Mouse (Mus musculus) monocyte, adult 5-6 weeks (primary cell): ENCODE results near the gene Mrpl37. TPM values are rescaled to one million over a fixed set of nuclear protein-coding genes. Genes with fewer than 3 reads are reported as not detected.

Source experiments
- total RNA-seq: library from RNA; stranded (forward); fragments of 200-1000, 200-491, 200-594 nt; gene quantifications from 3 replicates; pipeline ENCODE4 v1.2.3, GENCODE M21; 2017

The Mrpl37 gene
- total RNA-seq, 1 experiment from 2014 or later = 11.1 TPM

Other genes with a start within 250 kb of the Mrpl37 start
- gene Ssbp3, start 156.2 kb downstream of the Mrpl37 start, total RNA-seq = 14.3 to 22.7 TPM (median 19.5 TPM) in 3 replicates
- gene Cyb5rl, start 120 bp upstream of the Mrpl37 start, total RNA-seq = 0.64 to 7.9 TPM (median 1.5 TPM) in 3 replicates
- not detected in 3 replicates for gene Cdcp2, start 30.0 kb upstream of the Mrpl37 start, total RNA-seq
- 184 to 208 TPM (median 196 TPM) in 3 replicates for gene Tmem59, start 111.5 kb upstream of the Mrpl37 start, total RNA-seq
- gene Tceanc2, start 112.2 kb upstream of the Mrpl37 start, total RNA-seq = 12.8 to 15.4 TPM (median 15.4 TPM) in 3 replicates
- gene Ldlrad1, start 142.3 kb upstream of the Mrpl37 start, total RNA-seq = not detected in 3 replicates
- gene Lrrc42, start 186.7 kb upstream of the Mrpl37 start, total RNA-seq = 4.7 to 7.3 TPM (median 7.1 TPM) in 3 replicates
- 3.4 to 26.6 TPM (median 8.9 TPM) in 3 replicates for gene Hspb11, start 186.7 kb upstream of the Mrpl37 start, total RNA-seq
- gene Dio1, start 240.3 kb upstream of the Mrpl37 start, total RNA-seq = not detected in 3 replicates
- 34.3 to 53.2 TPM (median 48.5 TPM) in 3 replicates for gene Yipf1, start 247.5 kb upstream of the Mrpl37 start, total RNA-seq